Mouse (Mus musculus): ENCODE measurements around the gene Baiap2l1.

- TF ChIP-seq CTCF (IDR thresholded peaks at IDR 0.05; ENCODE audit: borderline replicate concordance, control insufficient read depth, extremely low read depth, insufficient read depth, low read length, poor library complexity) (no peak), POLR2A (IDR thresholded peaks at IDR 0.05; ENCODE audit: control insufficient read depth, extremely low read depth, insufficient read depth, low read length, poor library complexity) (no peak)
Observed at GRCm38 (mm10) chr5:144222811-144223502, 135.0 kb downstream of the Baiap2l1 start.

All from thymus, adult 2 months (tissue).